Mouse (Mus musculus) megakaryocyte, embryonic 14.5 days (primary cell): ENCODE measurements around the gene Gse1.

Experiments
- FLI1 ChIP-seq: IDR thresholded peaks from 2 replicates; pipeline ENCODE4 v1.6.1; 2012; ENCODE audit warnings: low read length, inconsistent platforms, mixed read lengths
- GATA1 ChIP-seq: IDR thresholded peaks from 3 replicates; pipeline ENCODE4 v1.6.1; 2012; ENCODE audit warnings: mixed read lengths, low read length, inconsistent platforms, borderline replicate concordance

- no peak for TF ChIP-seq GATA1
- no peak for TF ChIP-seq FLI1
Observed at GRCm38 (mm10) chr8:120575801-120576200, 347.5 kb downstream of the Gse1 start.
